Mouse (Mus musculus) CH12.LX (cell line): ENCODE results near the gene Txndc17. TPM values are rescaled to one million over a fixed set of nuclear protein-coding genes. Genes with fewer than 3 reads are reported as not detected.

Experiments
- DNase-seq: peaks from one replicate; pipeline ENCODE4 v3.0.0-alpha.2; 2013; ENCODE audit errors: extremely low read depth
- H3K27ac ChIP-seq: 2 replicates; pipeline ENCODE4 v1.5.1; 2012; ENCODE audit warnings: low read depth, mild to moderate bottlenecking, control low read depth, moderate library complexity; ENCODE audit not compliant: insufficient read depth
- H3K27me3 ChIP-seq: replicated peaks from 2 replicates; pipeline ENCODE3; 2012; ENCODE audit warnings: inconsistent platforms
- H3K36me3 ChIP-seq, 2 experiments: replicated peaks in 1 of 2; 2 replicates each; pipeline versions ENCODE3 to v1.6.1; 2012; ENCODE audit warnings: inconsistent platforms in 1 of 2, low read length in 1 of 2, mild to moderate bottlenecking in 1 of 2, mixed read lengths in 1 of 2, moderate library complexity in 1 of 2; ENCODE audit not compliant: control insufficient read depth in 1 of 2, insufficient read depth in 1 of 2
- H3K4me1 ChIP-seq, 2 experiments: 2 replicates each; pipeline ENCODE4 v1.6.1; 2012; ENCODE audit warnings: inconsistent platforms in 1 of 2, moderate library complexity in 1 of 2; ENCODE audit not compliant: insufficient read depth in 2 of 2, control insufficient read depth in 1 of 2
- H3K4me2 ChIP-seq: 2 replicates; pipeline ENCODE4 v1.6.1; 2012; ENCODE audit warnings: low read depth, mild to moderate bottlenecking, control low read depth; ENCODE audit not compliant: poor library complexity, insufficient read depth, severe bottlenecking
- H3K4me3 ChIP-seq, 3 experiments: fragments of 150-350 bp in 1 of 3; sonication (generic) in 1 of 3; replicated peaks in 1 of 3; 2 replicates each; pipeline versions ENCODE3 to v1.5.1; 2011 to 2012; ENCODE audit warnings: low read depth in 2 of 3, low read length in 2 of 3, mild to moderate bottlenecking in 2 of 3, moderate library complexity in 2 of 3, control low read depth in 1 of 3, improper control_type of control experiment in 1 of 3, inconsistent platforms in 1 of 3, mixed read lengths in 1 of 3; ENCODE audit not compliant: poor library complexity in 1 of 3
- H3K79me2 ChIP-seq: replicated peaks from 2 replicates; pipeline ENCODE4 v1.6.1; 2012; ENCODE audit warnings: mild to moderate bottlenecking, moderate library complexity; ENCODE audit not compliant: control insufficient read depth, poor library complexity, insufficient read depth, severe bottlenecking; ENCODE audit errors: extremely low read depth
- H3K9ac ChIP-seq: 2 replicates; pipeline ENCODE4 v1.6.1; 2012; ENCODE audit warnings: low read depth, mild to moderate bottlenecking, control low read depth, moderate library complexity; ENCODE audit not compliant: insufficient read depth
- H3K9me3 ChIP-seq: replicated peaks from 2 replicates; pipeline ENCODE3; 2012; ENCODE audit warnings: low read length, inconsistent platforms, mixed read lengths
- E2F4 ChIP-seq: IDR thresholded peaks from 2 replicates; pipeline ENCODE4 v1.6.1; 2011; ENCODE audit warnings: low read depth, low read length, improper control_type of control experiment; ENCODE audit not compliant: insufficient replicate concordance
- EP300 ChIP-seq: IDR thresholded peaks from 2 replicates; pipeline ENCODE4 v1.6.1; 2011; ENCODE audit warnings: low read length, improper control_type of control experiment
- ETS1 ChIP-seq: conservative IDR thresholded peaks from 2 replicates; pipeline ENCODE4 v1.6.1; 2012; ENCODE audit warnings: low read depth, mild to moderate bottlenecking, inconsistent platforms, low read length, improper control_type of control experiment, moderate library complexity
- GABPA ChIP-seq: IDR thresholded peaks from 2 replicates; pipeline ENCODE4 v1.6.1; 2012; ENCODE audit warnings: low read depth, low read length, improper control_type of control experiment, inconsistent platforms; ENCODE audit not compliant: insufficient replicate concordance
- IRF4 ChIP-seq: IDR thresholded peaks from 2 replicates; pipeline ENCODE4 v1.6.1; 2014; ENCODE audit warnings: low read depth, mild to moderate bottlenecking, inconsistent platforms, low read length, improper control_type of control experiment
- JUN ChIP-seq: IDR thresholded peaks from 2 replicates; pipeline ENCODE4 v1.6.1; 2011; ENCODE audit warnings: low read depth, mild to moderate bottlenecking, low read length, improper control_type of control experiment, moderate library complexity; ENCODE audit not compliant: insufficient read depth
- JUND ChIP-seq: conservative IDR thresholded peaks from 2 replicates; pipeline ENCODE4 v1.6.1; 2011; ENCODE audit warnings: low read depth, low read length, improper control_type of control experiment
- KAT2A ChIP-seq: IDR thresholded peaks from 2 replicates; pipeline ENCODE4 v1.6.1; 2012; ENCODE audit warnings: low read length, improper control_type of control experiment, inconsistent platforms; ENCODE audit not compliant: insufficient replicate concordance
- MAFK ChIP-seq: IDR thresholded peaks from 2 replicates; pipeline ENCODE4 v1.6.1; 2011; ENCODE audit warnings: low read length, improper control_type of control experiment; ENCODE audit not compliant: insufficient replicate concordance
- MEF2A ChIP-seq: IDR thresholded peaks from 2 replicates; pipeline ENCODE4 v1.6.1; 2014; ENCODE audit warnings: low read depth, mild to moderate bottlenecking, inconsistent platforms, low read length, improper control_type of control experiment, borderline replicate concordance
- NELFE ChIP-seq: IDR thresholded peaks from 2 replicates; pipeline ENCODE4 v1.6.1; 2011; ENCODE audit warnings: low read depth, low read length, improper control_type of control experiment
- POLR2A ChIP-seq: IDR thresholded peaks from 2 replicates; pipeline ENCODE4 v1.6.1; 2011; ENCODE audit warnings: low read depth, mild to moderate bottlenecking, improper control_type of control experiment, low read length
- POLR2AphosphoS2 ChIP-seq: IDR thresholded peaks from 2 replicates; pipeline ENCODE4 v1.6.1; 2011; ENCODE audit warnings: low read depth, low read length, improper control_type of control experiment
- RAD21 ChIP-seq: IDR thresholded peaks from 2 replicates; pipeline ENCODE4 v1.6.1; 2011; ENCODE audit warnings: low read depth, mild to moderate bottlenecking, low read length, improper control_type of control experiment, moderate library complexity
- SIN3A ChIP-seq: IDR thresholded peaks from 2 replicates; pipeline ENCODE4 v1.6.1; 2012; ENCODE audit warnings: low read length, improper control_type of control experiment, inconsistent platforms
- SMC3 ChIP-seq: IDR thresholded peaks from 2 replicates; pipeline ENCODE4 v1.6.1; 2011; ENCODE audit warnings: low read depth, low read length, improper control_type of control experiment
- UBTF ChIP-seq: IDR thresholded peaks from 2 replicates; pipeline ENCODE4 v1.6.1; 2012; ENCODE audit warnings: low read depth, mild to moderate bottlenecking, inconsistent platforms, low read length, improper control_type of control experiment, moderate library complexity
- USF2 ChIP-seq: conservative IDR thresholded peaks from 2 replicates; pipeline ENCODE4 v1.6.1; 2011; ENCODE audit warnings: low read depth, low read length, improper control_type of control experiment
- ZNF384 ChIP-seq: IDR thresholded peaks from 2 replicates; pipeline ENCODE4 v1.6.1; 2012; ENCODE audit warnings: low read depth, low read length, improper control_type of control experiment, inconsistent platforms
- dilution Hi-C: fragments of 300-500 bp; cut with MboI; formaldehyde crosslinking; loops from 2 replicates; pipeline ENCODE4 v1.14.3; 2020; ENCODE audit warnings: low sequenced_read_pairs; ENCODE audit not compliant: extremely low pct_unique_long_range_greater_than_20kb, extremely low pct_ligation_motif_present
- in situ Hi-C: fragments of 300-500 bp; cut with MboI; formaldehyde crosslinking; loops from 3 replicates; pipeline ENCODE4 v1.14.3; 2019; ENCODE audit warnings: low sequenced_read_pairs, low pct_ligation_motif_present, low pct_unique_long_range_greater_than_20kb, mixed read lengths
- polyA plus RNA-seq: library from polyadenylated mRNA; unstranded; fragments of >175 nt; gene quantifications from 2 replicates; pipeline ENCODE4 v1.2.1, GENCODE M21; 2012; ENCODE audit warnings: low read depth; ENCODE audit not compliant: insufficient read length
- total RNA-seq, 2 experiments: library from RNA; depleted of rRNA; stranded (reverse); fragments of 300-350 nt in 1 of 2; fragments of >200 nt in 1 of 2; gene quantifications; 2 replicates each; pipeline ENCODE4 v1.2.3; 2012 to 2014

Gene Txndc17
- total and polyA plus RNA-seq, 3 experiments, result 126 to 182 (median 177) TPM

- Histone ChIP-seq H3K9me3 (no peaks in the 10 kb centered on the region), H3K36me3 (no peaks in the 10 kb centered on the region), H3K4me1 (no peaks in the 10 kb centered on the region), H3K27me3 (peaks cover 53% of the 10 kb centered on the region), H3K4me3 (no peak overlapping the region), H3K79me2 (no peaks in the 10 kb centered on the region), H3K27ac (no peak overlapping the region), H3K9ac (no peak overlapping the region), H3K4me2 (no peak overlapping the region)
- dilution Hi-C loops (no loop called here), in situ Hi-C loops (no loop called here)
- TF ChIP-seq ZNF384, result no peak
- TF ChIP-seq RAD21, result no peak
- no peak for TF ChIP-seq USF2
- TF ChIP-seq EP300, result no peak
- TF ChIP-seq NELFE, result no peak
- no peak for TF ChIP-seq KAT2A
- TF ChIP-seq JUN, result no peak
- no peak for TF ChIP-seq POLR2AphosphoS2
- no peak for TF ChIP-seq E2F4
- no peak for DNase-seq
Measured at GRCm38 (mm10) chr11:72234013-72234412, 26.7 kb downstream of the Txndc17 start.

GRCm38 (mm10) chr11:72240062-72240860 is 32.9 kb downstream of the Txndc17 start:
- Histone ChIP-seq H3K4me2 (no peak overlapping the region), H3K79me2 (no peaks in the 10 kb centered on the region), H3K4me1 (peaks cover 4 to 19% of the 10 kb centered on the region in 2 experiments), H3K27me3 (peaks cover 28% of the 10 kb centered on the region), H3K36me3 (no peaks in the 10 kb centered on the region), H3K4me3 (no peak overlapping the region), H3K9me3 (no peaks in the 10 kb centered on the region), H3K27ac (no peak overlapping the region), H3K9ac (no peak overlapping the region)
- in situ Hi-C loops, result no loop called here
- TF ChIP-seq MAFK (no peak), ETS1 (peak; percentile 64), KAT2A (no peak), MEF2A (no peak), EP300 (peak; percentile 83), E2F4 (no peak), GABPA (no peak), POLR2AphosphoS2 (no peak), SIN3A (no peak), UBTF (no peak), IRF4 (peak; percentile 91), JUND (peak; percentile 41; the same call in 1 of the 2 replicates), POLR2A (no peak), SMC3 (no peak), RAD21 (no peak), ZNF384 (no peak), JUN (no peak)
- peak; percentile 46 for DNase-seq
- dilution Hi-C loops, result no loop called here
